Mouse (Mus musculus) thymus, postnatal 10 days (tissue): ENCODE measurements around the gene H3f3a.
A peak's percentile ranks its signal among the peaks of the same experiment; 100 is the strongest.
"Not testable (repeated sequence)": the region's sequence is repeated elsewhere in the genome, so short reads cannot be mapped to it uniquely, and the experiment has no call there.

Source experiments
- DNase-seq, 2 experiments: peaks; one replicate each; pipeline ENCODE4 v3.0.0; 2021; ENCODE audit warnings: low spot score in 2 of 2

H3f3a gene

GRCm38 (mm10) chr1:180813885-180814740 lies at the start of gene H3f3a:
Gene H3f3a, minus strand, starts transcription at chr1:180813943.
- peak in 1 of 2 experiments; percentile 80 for DNase-seq

GRCm38 (mm10) chr1:180860030-180860429 lies 46.3 kb upstream of the H3f3a start:
- DNase-seq: no peak

- no peak for DNase-seq
These were observed 45.0 kb upstream of the H3f3a start for GRCm38 (mm10) chr1:180858763-180859162.

- DNase-seq: peak; percentile 100
These were observed 36.9 kb upstream of the H3f3a start, which contains the start of gene Sde2 for GRCm38 (mm10) chr1:180850316-180851270. Gene Sde2, plus strand, starts transcription at chr1:180851127.

GRCm38 (mm10) chr1:180849701-180850301 lies 36.1 kb upstream of the H3f3a start:
- no peak for DNase-seq

GRCm38 (mm10) chr1:180848511-180849241 lies 34.9 kb upstream of the H3f3a start:
- peak; percentile 42 to 56 for DNase-seq

- peak; percentile 55 to 65 for DNase-seq
These were observed 34.4 kb upstream of the H3f3a start for GRCm38 (mm10) chr1:180848114-180848510.

GRCm38 (mm10) chr1:180841561-180842300 lies 28.0 kb upstream of the H3f3a start:
- DNase-seq: no peak

- DNase-seq: no peak
These were observed 25.6 kb upstream of the H3f3a start for GRCm38 (mm10) chr1:180839201-180839910.

- DNase-seq: no peak
These were observed 24.3 kb upstream of the H3f3a start for GRCm38 (mm10) chr1:180838014-180838413.

GRCm38 (mm10) chr1:180837186-180837585 lies 23.4 kb upstream of the H3f3a start:
- DNase-seq: no peak

- not testable (repeated sequence) for DNase-seq
These were observed 22.7 kb upstream of the H3f3a start for GRCm38 (mm10) chr1:180836467-180836866.

GRCm38 (mm10) chr1:180835273-180836015 lies 21.7 kb upstream of the H3f3a start:
- DNase-seq: no peak

- DNase-seq: no peak
These were observed 17.0 kb upstream of the H3f3a start for GRCm38 (mm10) chr1:180830588-180831346.

GRCm38 (mm10) chr1:180830175-180830574 lies 16.4 kb upstream of the H3f3a start:
- DNase-seq: no peak

GRCm38 (mm10) chr1:180829775-180830174 lies 16.0 kb upstream of the H3f3a start:
- no peak for DNase-seq

- no peak for DNase-seq
These were observed 12.9 kb upstream of the H3f3a start for GRCm38 (mm10) chr1:180826634-180827033.

GRCm38 (mm10) chr1:180824721-180825120 lies 11.0 kb upstream of the H3f3a start:
- peak; percentile 40 to 56 for DNase-seq
